Mouse (Mus musculus) thymus, postnatal 25 days (tissue): ENCODE data around the gene Smim17.
"Not testable (repeated sequence)": the region's sequence is repeated elsewhere in the genome, so short reads cannot be mapped to it uniquely, and the experiment has no call there.

Experiments
- DNase-seq: peaks from one replicate; pipeline ENCODE4 v3.0.0; 2022

The Smim17 gene

GRCm38 (mm10) chr7:6397996-6398975, at the start of gene Smim17:
TSS of gene Smim17 (plus strand) at chr7:6398715.
- DNase-seq, result peak; percentile 54

- no peak for DNase-seq
Observed at GRCm38 (mm10) chr7:6358121-6358520, 40.4 kb upstream of the Smim17 start.

DNA sequence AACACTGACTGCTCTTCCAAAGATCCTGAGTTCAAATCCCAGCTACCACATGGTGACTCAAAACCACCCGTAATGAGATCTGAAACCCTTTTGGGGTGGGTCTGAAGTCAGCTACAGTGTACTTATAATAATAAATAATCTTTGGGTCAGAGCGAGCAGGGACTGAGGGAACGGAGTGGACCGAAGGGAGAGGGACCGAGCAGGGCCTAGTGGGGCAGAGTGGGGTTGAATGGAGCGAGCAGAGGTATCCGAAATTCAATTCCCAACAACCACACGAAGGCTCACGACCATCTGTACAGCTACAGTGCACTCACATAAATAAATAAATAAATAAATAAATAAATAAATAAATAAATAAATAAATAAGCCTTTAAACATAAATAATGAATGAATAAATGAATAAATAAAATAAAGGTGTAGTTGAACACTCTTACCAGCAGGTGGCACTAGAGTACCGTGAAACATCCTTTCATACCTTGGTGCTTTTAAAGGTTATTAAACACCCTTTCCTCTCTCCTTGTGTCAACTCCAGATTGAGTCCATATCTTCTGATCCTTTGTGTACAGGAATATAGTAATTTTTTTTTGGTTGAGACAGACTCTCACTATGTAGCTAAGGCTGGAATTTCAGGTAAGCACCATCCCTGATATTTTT, 39.5 kb upstream of the Smim17 start:
- no peak for DNase-seq

GRCm38 (mm10) chr7:6360477-6361060, 37.9 kb upstream of the Smim17 start:
- DNase-seq, result no peak

- no peak for DNase-seq
Observed at GRCm38 (mm10) chr7:6361756-6362155, 36.8 kb upstream of the Smim17 start.

GRCm38 (mm10) chr7:6362268-6363046, 36.1 kb upstream of the Smim17 start:
- DNase-seq, result peak; percentile 92

GRCm38 (mm10) chr7:6363047-6363488, 35.4 kb upstream of the Smim17 start, which contains the start of gene Zfp78:
TSS of gene Zfp78 (plus strand) at chr7:6363280.
- peak; percentile 79 for DNase-seq

DNA sequence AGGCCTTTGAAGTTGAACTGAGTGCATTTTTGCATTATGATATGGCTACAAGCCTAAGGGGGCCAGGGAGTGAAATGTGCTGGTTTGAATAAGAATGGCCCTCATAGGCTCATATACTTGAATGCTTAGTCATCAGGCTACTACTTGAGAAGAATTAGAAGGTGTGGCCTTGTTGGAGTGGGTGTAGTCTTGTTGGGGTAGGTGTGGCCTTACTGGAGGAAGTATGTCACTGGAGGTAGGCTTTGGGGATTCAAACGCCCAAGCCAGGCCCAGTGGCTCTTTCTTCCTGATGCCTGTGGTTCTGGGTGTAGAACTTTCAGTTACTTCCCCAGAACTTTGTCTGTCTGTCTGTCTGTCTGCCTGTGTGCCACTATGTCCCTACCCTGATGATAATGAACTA, 33.8 kb upstream of the Smim17 start:
- DNase-seq, result no peak

DNA sequence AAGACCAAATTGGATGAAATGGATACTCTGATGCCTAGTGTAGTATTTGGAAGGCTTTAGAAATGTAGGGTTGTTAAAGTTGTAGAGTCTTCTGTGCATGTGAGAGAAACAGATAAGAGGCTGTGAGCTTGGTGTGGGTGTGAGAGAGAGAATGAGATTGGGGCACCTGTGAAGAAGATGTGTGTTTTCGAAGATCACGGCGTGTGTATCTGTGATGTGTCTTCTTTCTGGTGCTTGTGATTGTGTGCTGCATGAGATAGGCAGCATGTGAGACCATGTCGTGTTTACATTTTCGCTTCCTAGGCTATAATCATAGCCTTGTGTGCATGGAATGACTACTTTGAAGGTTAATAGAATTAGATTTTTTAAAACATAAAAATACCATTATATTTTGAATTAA, 31.3 kb upstream of the Smim17 start:
- DNase-seq, result no peak

- not testable (repeated sequence) for DNase-seq
Observed at GRCm38 (mm10) chr7:6368146-6368545, 30.4 kb upstream of the Smim17 start.

DNA sequence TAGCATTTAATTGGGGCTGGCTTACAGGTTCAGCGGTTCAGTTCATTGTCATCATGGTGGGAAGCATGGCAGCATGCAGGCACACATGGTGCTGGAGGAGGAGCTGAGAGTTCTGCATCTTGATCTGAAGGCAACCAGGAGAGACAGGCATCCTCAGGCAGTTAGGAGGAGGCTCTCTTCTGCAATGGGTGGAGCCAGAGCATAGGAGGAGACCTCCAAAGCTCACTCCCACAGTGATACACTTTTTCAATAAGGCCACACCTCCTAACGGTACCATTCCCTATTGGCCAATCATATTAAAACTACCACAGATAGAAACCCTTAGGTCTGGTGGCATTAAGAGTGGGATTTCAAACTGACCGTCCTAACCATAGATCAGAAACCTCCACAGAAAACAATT, 29.1 kb upstream of the Smim17 start:
- DNase-seq, result no peak

GRCm38 (mm10) chr7:6372993-6373392, 25.5 kb upstream of the Smim17 start:
- DNase-seq, result no peak

DNA sequence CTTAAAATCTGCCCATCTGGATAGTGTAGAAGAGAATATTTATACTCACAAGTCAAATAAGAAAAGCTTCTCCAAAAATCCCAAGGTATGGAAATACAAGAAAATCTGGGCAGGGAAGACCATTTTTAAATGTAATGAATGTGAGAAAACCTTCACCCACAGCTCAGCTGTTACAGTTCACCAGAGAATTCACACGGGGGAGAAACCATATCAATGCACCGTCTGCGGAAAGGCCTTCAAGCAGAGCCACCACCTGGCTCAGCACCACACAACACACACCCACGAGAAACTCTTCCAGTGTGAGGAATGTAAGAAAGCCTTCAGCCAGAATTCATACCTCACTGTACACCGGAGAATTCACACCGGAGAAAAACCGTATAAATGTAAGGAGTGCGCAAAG, 20.1 kb upstream of the Smim17 start:
- DNase-seq, result no peak

DNA sequence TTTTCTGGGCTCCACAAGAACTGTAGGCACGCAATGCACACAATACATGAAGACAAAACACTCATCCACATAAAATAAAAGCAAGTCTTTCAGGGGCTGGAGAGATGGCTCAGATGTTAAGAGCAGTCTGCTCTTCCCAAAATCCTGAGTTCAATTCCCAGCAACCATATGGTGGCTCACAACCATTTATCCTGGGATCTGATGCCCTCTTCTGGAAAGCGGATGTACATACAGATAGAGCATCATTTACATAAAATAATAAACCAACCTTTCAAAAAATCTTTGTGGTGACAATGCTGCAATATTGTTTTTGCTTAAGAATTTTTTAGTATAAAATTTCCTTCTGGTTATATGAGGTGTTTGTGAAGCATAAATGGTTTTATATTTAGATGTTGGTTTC, 17.1 kb upstream of the Smim17 start:
- no peak for DNase-seq

DNA sequence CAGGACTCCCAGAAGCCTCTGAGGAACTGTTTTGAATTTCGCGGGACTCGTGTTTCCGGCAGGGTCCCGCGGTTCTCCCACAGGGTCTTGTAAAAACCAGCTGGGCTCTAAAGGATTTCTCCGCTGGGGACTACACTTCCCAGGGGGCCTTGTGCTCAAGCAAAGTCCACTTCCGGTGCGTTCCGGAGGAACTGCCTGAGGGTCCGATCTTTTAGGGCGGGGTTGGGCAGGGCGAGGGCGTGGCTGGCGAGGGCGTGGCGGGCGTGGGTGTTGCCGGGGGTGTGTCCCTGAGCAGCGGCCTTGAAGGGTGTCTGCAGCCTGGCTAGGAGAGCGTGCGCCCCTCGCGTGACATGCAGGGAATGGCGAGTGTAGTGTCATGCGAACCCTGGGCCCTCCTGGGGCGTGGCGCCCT, 15.5 kb upstream of the Smim17 start, which contains the start of gene Zfp28:
Gene Zfp28 (plus strand): TSS at position 252 of the 412 bp plus-strand sequence.
- peak; percentile 93 for DNase-seq

DNA sequence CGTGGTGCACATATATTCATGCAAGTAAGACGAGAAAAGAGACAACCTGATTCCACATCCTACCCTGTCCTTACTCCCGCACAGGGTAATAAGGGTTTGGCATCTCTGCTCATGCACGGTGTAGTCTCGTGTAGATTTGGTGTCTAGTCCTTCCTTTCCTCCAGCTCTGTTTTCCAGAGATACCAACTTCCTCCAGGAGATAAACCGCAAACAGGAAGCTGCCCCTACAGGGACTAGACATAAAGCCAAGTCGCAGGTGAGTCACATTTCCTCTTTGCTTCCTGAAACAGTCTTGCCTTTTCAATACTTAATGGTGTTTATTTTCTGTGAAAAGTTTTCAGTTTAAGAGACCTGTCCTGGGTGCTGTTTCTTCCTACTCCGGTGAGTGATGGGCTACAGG, 14.5 kb upstream of the Smim17 start:
- DNase-seq, result no peak

DNA sequence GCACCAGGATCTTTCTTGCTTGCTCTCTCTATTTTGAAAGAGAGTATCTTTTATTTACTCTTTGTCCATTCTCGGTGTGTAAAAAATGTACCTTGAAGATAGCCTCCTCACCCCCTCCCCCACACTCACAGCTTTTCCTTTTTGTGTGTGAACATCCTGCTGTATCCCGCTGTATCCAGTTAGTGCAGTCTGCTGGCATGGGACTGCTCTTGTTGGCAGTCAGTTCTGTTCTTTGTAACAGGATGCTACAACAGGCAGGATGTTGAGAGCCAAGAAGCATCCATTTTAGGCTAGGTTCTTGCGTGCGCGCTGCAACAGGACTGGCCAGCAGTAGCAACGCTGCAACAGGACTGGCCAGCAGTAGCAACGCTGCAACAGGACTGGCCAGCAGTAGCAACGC, 11.5 kb upstream of the Smim17 start:
- no peak for DNase-seq

GRCm38 (mm10) chr7:6388971-6389370, 9.5 kb upstream of the Smim17 start:
- no peak for DNase-seq

DNA sequence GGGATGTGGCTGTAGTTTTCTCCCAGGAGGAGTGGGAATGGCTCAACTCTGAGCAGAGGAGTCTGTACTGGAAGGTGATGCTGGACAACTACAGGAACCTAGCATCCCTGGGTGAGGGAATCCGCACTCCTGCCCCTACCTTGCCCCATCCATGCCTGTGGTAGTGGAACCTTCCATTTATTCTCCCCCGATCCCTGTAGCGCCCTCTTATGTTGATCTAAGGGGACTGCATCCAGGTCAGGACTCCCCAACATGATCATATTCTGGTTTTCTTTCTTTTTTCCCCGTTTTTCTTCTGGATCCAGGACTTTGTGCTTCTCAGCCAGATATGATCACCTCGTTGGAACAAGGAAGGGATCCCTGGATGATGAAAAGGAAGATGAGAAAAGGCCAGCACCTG, 9.1 kb upstream of the Smim17 start:
- no peak for DNase-seq

DNA sequence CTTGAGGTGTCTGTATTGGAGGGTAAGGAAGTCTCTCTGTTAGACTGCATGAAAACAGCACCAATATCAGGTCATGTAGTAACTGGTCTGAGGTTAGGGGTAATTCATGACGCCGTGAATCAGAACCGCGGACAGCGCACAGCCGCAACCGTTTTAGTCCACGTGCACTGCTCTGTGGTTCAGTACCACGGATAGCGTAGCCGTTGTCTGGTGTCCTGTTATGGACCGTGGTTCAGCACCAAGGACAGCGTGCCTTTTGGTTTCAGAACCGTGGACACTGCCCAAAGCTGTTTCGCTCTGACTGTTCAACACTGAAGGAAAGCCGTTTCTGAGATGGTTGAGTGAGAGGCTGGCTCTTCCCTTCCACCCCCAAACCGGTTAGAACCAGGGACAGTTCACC, 11.5 kb downstream of the Smim17 start, which contains the start of gene Gm20715:
Gene Gm20715 (plus strand): TSS at position 235 of the 400 bp plus-strand sequence.
- peak; percentile 67 for DNase-seq

GRCm38 (mm10) chr7:6414626-6415441, 16.3 kb downstream of the Smim17 start:
- no peak for DNase-seq

GRCm38 (mm10) chr7:6415442-6415787, 16.9 kb downstream of the Smim17 start:
- no peak for DNase-seq
